ENCODE assay signal across 9 mouse cellular contexts in the genomic region with DNA sequence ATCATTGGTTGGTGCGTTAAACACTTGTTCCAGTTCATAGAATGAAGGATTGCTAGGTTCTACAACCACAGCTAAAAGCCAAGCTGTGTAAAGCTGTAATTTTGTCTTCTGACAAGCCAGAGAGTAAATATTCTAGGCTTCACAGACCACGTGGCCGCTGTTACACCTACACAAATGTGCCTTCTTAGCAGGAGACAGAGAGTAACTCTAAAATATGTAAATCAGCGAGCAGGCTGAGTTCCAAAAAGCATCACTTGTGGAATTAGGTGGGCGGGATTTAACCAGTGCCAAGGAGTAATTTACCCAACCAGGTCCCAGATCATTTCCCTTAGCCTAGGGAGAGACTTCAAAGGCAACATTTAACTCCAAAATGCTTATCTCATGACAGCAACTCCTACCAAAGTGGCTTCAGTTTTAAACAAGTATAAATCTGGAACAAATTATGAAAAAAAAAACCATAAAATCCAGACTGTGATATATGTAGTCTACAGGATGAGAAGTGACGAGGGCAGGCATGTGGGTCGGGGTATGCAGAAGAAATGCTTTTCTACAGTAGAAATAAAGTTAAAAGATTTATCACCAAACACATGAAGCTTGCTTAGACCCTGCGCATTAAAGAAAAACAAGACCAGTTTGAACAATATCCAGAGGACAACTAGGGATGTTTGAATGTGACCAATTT. TPM values are rescaled to one million over a fixed set of nuclear protein-coding genes. Genes with fewer than 3 reads are reported as not detected.
DNase-seq lines count a peak whose midpoint lies in the region.
"Had no signal": no experiment of that assay in that cellular context is flagged by ENCODE, and none has a peak within 500 bp of the region (broad histone marks: within the 10 kb centered on the region; RNA-seq: fewer than 3 reads in every experiment).

No protein-coding gene starts in this region.

- intact Hi-C loops in left cerebral cortex, postnatal 4 days (cut with DNase I): no loop called here

- DNase-seq in left cerebral cortex, adult 11 months (ENCODE audit: low spot score): peak; percentile 55
- DNase-seq in left cerebral cortex, postnatal 4 days: no peak
- DNase-seq in induced T-regulatory cell, adult 2 months (ENCODE audit: low read depth): peak; percentile 63
- DNase-seq in layer of hippocampus, adult 8-10 months (ENCODE audit: low spot score in 2 of 2): peak; percentile 45 to 49
- DNase-seq in right cerebral cortex, postnatal 36 days (ENCODE audit: low spot score in 2 of 2): peak; percentile 51 to 73
- no peak for DNase-seq in embryo, embryonic 11 days
- DNase-seq in heart, adult 8-10 months (ENCODE audit: low spot score): no peak
- DNase-seq in thymus, postnatal 25 days: no peak
- DNase-seq: gastrocnemius, adult 2 months had no signal

RNA-seq across cellular contexts. Expression of a gene that starts 35.1 kb away (rescaled TPM):
- total RNA-seq in left cerebral cortex, postnatal 4 days (2021): 10 to 100 TPM; 14.3 to 16.1 TPM
- total RNA-seq in layer of hippocampus, adult 8-10 months (2022): 10 to 100 TPM; 13.3 to 24.0 (median 19.2) TPM
- 1 to 10 TPM; 6.3 to 6.9 (median 6.6) TPM for total RNA-seq in heart, adult 8-10 months (2022)

Comparison
In these comparisons a context has a peak if more than half of its experiments do, and no peak if none do; other contexts are left out.
1. DNase-seq: peak in left cerebral cortex, adult 11 months (single experiment), induced T-regulatory cell, adult 2 months (single experiment), layer of hippocampus, adult 8-10 months (2 of 2) and right cerebral cortex, postnatal 36 days (2 of 2); none in left cerebral cortex, postnatal 4 days (single experiment), embryo, embryonic 11 days (single experiment), heart, adult 8-10 months (single experiment) and thymus, postnatal 25 days (single experiment).